Mouse (Mus musculus) hindbrain, embryonic 10.5 days (tissue): ENCODE measurements around the gene 2410131K14Rik. TPM values are rescaled to one million over a fixed set of nuclear protein-coding genes. Genes with fewer than 3 reads are reported as not detected.
A peak's percentile ranks its signal among the peaks of the same experiment; 100 is the strongest.

Source experiments
- DNase-seq: peaks from one replicate; pipeline ENCODE4 v3.0.0-alpha.2; 2017; ENCODE audit warnings: low spot score
- H3K27ac ChIP-seq: fragments of 300-500 bp; sonication (generic); 2 replicates; pipeline ENCODE4 v1.5.1; 2016; ENCODE audit warnings: mild to moderate bottlenecking, moderate library complexity
- H3K27me3 ChIP-seq: fragments of 300-500 bp; sonication (generic); 2 replicates; pipeline ENCODE4 v1.6.1; 2016; ENCODE audit warnings: mild to moderate bottlenecking; ENCODE audit not compliant: poor library complexity, insufficient read depth, severe bottlenecking
- H3K36me3 ChIP-seq: fragments of 300-500 bp; sonication (generic); 2 replicates; pipeline ENCODE4 v1.6.1; 2016; ENCODE audit warnings: mild to moderate bottlenecking, moderate library complexity
- H3K4me1 ChIP-seq: fragments of 300-500 bp; sonication (generic); replicated peaks from 2 replicates; pipeline ENCODE4 v1.6.1; 2016; ENCODE audit warnings: mild to moderate bottlenecking
- H3K4me3 ChIP-seq: fragments of 300-500 bp; sonication (generic); 2 replicates; pipeline ENCODE4 v1.5.1; 2016; ENCODE audit warnings: mild to moderate bottlenecking, moderate library complexity
- H3K9me3 ChIP-seq: fragments of 300-500 bp; sonication (generic); 2 replicates; pipeline ENCODE4 v1.6.1; 2016; ENCODE audit warnings: mild to moderate bottlenecking, moderate library complexity
- WGBS: fragments of 180-500 bp; shearing (Covaris S2); methylation state at CpG from one replicate; pipeline ENCODE4 v1.1.7; 2016; 5-methylcytosine and 5-hydroxymethylcytosine counted together
- polyA plus RNA-seq: library from polyadenylated mRNA; unstranded; fragments of >200 nt; fragmentation: Nextera tagmentation; extraction: Ambion mirVana; gene quantifications from 2 replicates; pipeline ENCODE4 v1.2.1, GENCODE M21; 2016

Gene 2410131K14Rik
- polyA plus RNA-seq, 1 experiment from 2014 or later, result 12.3 TPM

- WGBS, result 40% methylated on average over 8 of the region's 8 CpGs
- H3K4me3 ChIP-seq, result no peak overlapping the region
- H3K36me3 ChIP-seq, result peaks cover 28% of the 10 kb centered on the region
- no peaks in the 10 kb centered on the region for H3K9me3 ChIP-seq
- DNase-seq, result no peak
- H3K4me1 ChIP-seq, result peaks cover 14% of the 10 kb centered on the region
- H3K27ac ChIP-seq, result no peak overlapping the region
- H3K27me3 ChIP-seq, result peaks cover 27% of the 10 kb centered on the region
Measured at GRCm38 (mm10) chr5:118266309-118266708, 21.3 kb downstream of the 2410131K14Rik start.

- Histone ChIP-seq H3K36me3 (peaks cover 4% of the 10 kb centered on the region; the same call in 1 of the 2 replicates), H3K4me1 (peaks cover 24% of the 10 kb centered on the region), H3K4me3 (0 out of 2 replicates have a peak overlapping the region, but pooled peaks have one; percentile 16), H3K27ac (no peak overlapping the region), H3K9me3 (no peaks in the 10 kb centered on the region), H3K27me3 (peaks cover 54% of the 10 kb centered on the region)
- peak; percentile 91 for DNase-seq
- 2% methylated on average over 13 of the region's 13 CpGs for WGBS
Measured at GRCm38 (mm10) chr5:118268987-118269386, 24.0 kb downstream of the 2410131K14Rik start.

GRCm38 (mm10) chr5:118271449-118272110 lies 26.6 kb downstream of the 2410131K14Rik start:
- H3K36me3 ChIP-seq, result no peaks in the 10 kb centered on the region
- DNase-seq, result no peak
- H3K4me3 ChIP-seq, result no peak overlapping the region
- WGBS, result 80% methylated on average over 10 of the region's 10 CpGs
- H3K4me1 ChIP-seq, result peaks cover 36% of the 10 kb centered on the region
- no peak overlapping the region for H3K27ac ChIP-seq
- peaks cover 59% of the 10 kb centered on the region for H3K27me3 ChIP-seq
- no peaks in the 10 kb centered on the region for H3K9me3 ChIP-seq

- WGBS, result 74% methylated on average over 7 of the region's 7 CpGs
- Histone ChIP-seq H3K36me3 (no peaks in the 10 kb centered on the region), H3K4me1 (peaks cover 43% of the 10 kb centered on the region), H3K4me3 (no peak overlapping the region), H3K27me3 (peaks cover 61% of the 10 kb centered on the region), H3K27ac (no peak overlapping the region), H3K9me3 (no peaks in the 10 kb centered on the region)
- no peak for DNase-seq
Measured at GRCm38 (mm10) chr5:118273446-118273845, 28.4 kb downstream of the 2410131K14Rik start.

- peak overlapping the region; percentile 51; the same call in 1 of the 2 replicates for H3K27ac ChIP-seq
- no peaks in the 10 kb centered on the region for H3K9me3 ChIP-seq
- DNase-seq, result peak; percentile 26
- 32% methylated on average over 9 of the region's 9 CpGs for WGBS
- no peaks in the 10 kb centered on the region for H3K36me3 ChIP-seq
- H3K4me1 ChIP-seq, result peaks cover 34% of the 10 kb centered on the region
- no peak overlapping the region for H3K4me3 ChIP-seq
- peaks cover 58% of the 10 kb centered on the region for H3K27me3 ChIP-seq
Measured at GRCm38 (mm10) chr5:118274546-118274945, 29.5 kb downstream of the 2410131K14Rik start.

- H3K27me3 ChIP-seq, result peaks cover 40% of the 10 kb centered on the region
- 39% methylated on average over 7 of the region's 7 CpGs for WGBS
- peaks cover 36% of the 10 kb centered on the region for H3K4me1 ChIP-seq
- no peak for DNase-seq
- no peak overlapping the region for H3K27ac ChIP-seq
- no peaks in the 10 kb centered on the region for H3K36me3 ChIP-seq
- no peaks in the 10 kb centered on the region for H3K9me3 ChIP-seq
- no peak overlapping the region for H3K4me3 ChIP-seq
Measured at GRCm38 (mm10) chr5:118276281-118276680, 31.3 kb downstream of the 2410131K14Rik start.

GRCm38 (mm10) chr5:118276711-118277110 lies 31.7 kb downstream of the 2410131K14Rik start:
- no peak overlapping the region for H3K4me3 ChIP-seq
- H3K27me3 ChIP-seq, result peaks cover 36% of the 10 kb centered on the region
- H3K9me3 ChIP-seq, result 0 out of 2 replicates have a peak, but pooled peaks cover 2% of the 10 kb centered on the region
- no peak overlapping the region for H3K27ac ChIP-seq
- WGBS, result 36% methylated on average over 8 of the region's 8 CpGs
- peak; percentile 34 for DNase-seq
- H3K36me3 ChIP-seq, result no peaks in the 10 kb centered on the region
- H3K4me1 ChIP-seq, result peaks cover 36% of the 10 kb centered on the region

GRCm38 (mm10) chr5:118277741-118278495 lies 32.9 kb downstream of the 2410131K14Rik start:
- H3K9me3 ChIP-seq, result 0 out of 2 replicates have a peak, but pooled peaks cover 3% of the 10 kb centered on the region
- H3K27ac ChIP-seq, result no peak overlapping the region
- no peaks in the 10 kb centered on the region for H3K36me3 ChIP-seq
- H3K27me3 ChIP-seq, result peaks cover 24% of the 10 kb centered on the region
- no peak overlapping the region for H3K4me3 ChIP-seq
- peaks cover 36% of the 10 kb centered on the region for H3K4me1 ChIP-seq
- 88% methylated on average over 18 of the region's 18 CpGs for WGBS
- DNase-seq, result no peak

- Histone ChIP-seq H3K9me3 (no peaks in the 10 kb centered on the region), H3K4me1 (peaks cover 25% of the 10 kb centered on the region), H3K27me3 (peaks cover 2% of the 10 kb centered on the region; the same call in 1 of the 2 replicates), H3K36me3 (no peaks in the 10 kb centered on the region), H3K4me3 (no peak overlapping the region), H3K27ac (no peak overlapping the region)
- 95% methylated on average over 4 of the region's 4 CpGs for WGBS
- no peak for DNase-seq
Measured at GRCm38 (mm10) chr5:118291453-118291852, 46.4 kb downstream of the 2410131K14Rik start.

GRCm38 (mm10) chr5:118292476-118292875 lies 47.4 kb downstream of the 2410131K14Rik start:
- peaks cover 31% of the 10 kb centered on the region for H3K4me1 ChIP-seq

GRCm38 (mm10) chr5:118294086-118294864 lies 49.2 kb downstream of the 2410131K14Rik start:
- 42% methylated on average over 23 of the region's 23 CpGs for WGBS
- Histone ChIP-seq H3K36me3 (no peaks in the 10 kb centered on the region), H3K4me3 (peak overlapping the region; percentile 18; the same call in 1 of the 2 replicates), H3K4me1 (peaks cover 38% of the 10 kb centered on the region), H3K27me3 (peaks cover 17% of the 10 kb centered on the region; the same call in 1 of the 2 replicates), H3K9me3 (no peaks in the 10 kb centered on the region), H3K27ac (no peak overlapping the region)
- DNase-seq, result peak; percentile 46

More at GRCm38 (mm10) chr5:118292476-118292875, 47.4 kb downstream of the 2410131K14Rik start:
- H3K4me3 ChIP-seq, result no peak overlapping the region
- peaks cover 9% of the 10 kb centered on the region; the same call in 1 of the 2 replicates for H3K27me3 ChIP-seq
- 63% methylated on average over 4 of the region's 4 CpGs for WGBS
- no peaks in the 10 kb centered on the region for H3K9me3 ChIP-seq
- DNase-seq, result no peak
- H3K27ac ChIP-seq, result no peak overlapping the region
- H3K36me3 ChIP-seq, result no peaks in the 10 kb centered on the region

GRCm38 (mm10) chr5:118294865-118295258 lies 49.8 kb downstream of the 2410131K14Rik start:
- H3K36me3 ChIP-seq, result no peaks in the 10 kb centered on the region
- no peaks in the 10 kb centered on the region for H3K9me3 ChIP-seq
- H3K27ac ChIP-seq, result no peak overlapping the region
- no peak for DNase-seq
- WGBS, result 85% methylated on average over 7 of the region's 7 CpGs
- peaks cover 32% of the 10 kb centered on the region for H3K4me1 ChIP-seq
- peaks cover 17% of the 10 kb centered on the region; the same call in 1 of the 2 replicates for H3K27me3 ChIP-seq
- H3K4me3 ChIP-seq, result no peak overlapping the region
